Comparison of ENCODE assay signal across 1 mouse cellular context in genomic region chr8:94874358-94874757, GRCm38 (mm10).
A peak's percentile ranks its signal among the peaks of the same experiment; 100 is the strongest.
TF ChIP-seq lines count a peak whose summit lies in the region.

No protein-coding gene starts in this region.

TF ChIP-seq in CH12.LX, 34 proteins besides CTCF, POLR2A, EP300 and RAD21:
- TF ChIP-seq GABPA (IDR thresholded peaks at IDR 0.05; ENCODE audit: insufficient replicate concordance, low read depth, low read length) = no peak
- peak; percentile 88 for TF ChIP-seq SMC3 (IDR thresholded peaks at IDR 0.05; ENCODE audit: low read depth, low read length)
